1 mouse cellular context compared by ENCODE assay signal in the genomic region with DNA sequence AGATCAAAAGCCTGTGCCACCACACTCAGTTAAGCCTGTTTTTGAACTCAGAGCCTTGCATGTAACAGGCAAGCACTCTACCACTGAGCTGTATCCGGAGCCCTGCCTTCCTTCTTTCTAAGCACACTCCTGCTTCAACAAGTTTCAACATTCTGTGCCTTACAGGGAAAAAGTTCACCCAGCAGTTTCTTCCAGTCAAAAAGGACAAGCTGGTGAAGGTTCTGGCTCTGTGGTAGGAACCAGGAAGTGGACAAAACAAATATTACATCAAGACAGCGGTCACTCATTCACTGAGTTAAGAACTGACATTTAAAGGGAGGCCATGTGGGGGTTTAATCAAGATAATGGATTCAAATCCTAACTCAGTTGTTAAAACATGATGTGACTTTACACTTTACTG.
TF ChIP-seq lines count a peak whose summit lies in the region.

No protein-coding gene starts in this region.

TF ChIP-seq in CH12.LX, 34 proteins besides CTCF, POLR2A, EP300 and RAD21:
- 0 out of 2 replicates have a peak, but pooled peaks have one; percentile 20 for TF ChIP-seq CHD2 (IDR thresholded peaks at IDR 0.05; ENCODE audit: low read length)
- 0 out of 2 replicates have a peak, but pooled peaks have one; percentile 51 for TF ChIP-seq POLR2AphosphoS2 (IDR thresholded peaks at IDR 0.05; ENCODE audit: low read depth, low read length)
- no peak for TF ChIP-seq IRF4 (IDR thresholded peaks at IDR 0.05; ENCODE audit: low read depth, low read length)
